Mouse (Mus musculus): Measurements from ENCODE around the gene H2al1j. TPM values are rescaled to one million over a fixed set of nuclear protein-coding genes. Genes with fewer than 3 reads are reported as not detected.

H2al1j gene
- total and polyA plus RNA-seq, 3 experiments: not detected

GRCm38 (mm10) chrX:11345762-11346161 lies 18.1 kb downstream of the H2al1j start (continued):
- TF ChIP-seq USF1 (IDR thresholded peaks at IDR 0.05; ENCODE audit: low read depth, low read length): no peak
- TF ChIP-seq ZNF384 (IDR thresholded peaks at IDR 0.05; ENCODE audit: low read depth, low read length): no peak
- no peak for TF ChIP-seq GATA1 (IDR thresholded peaks at IDR 0.05; ENCODE audit: low read depth, low read length)

GRCm38 (mm10) chrX:11346756-11347155 lies 19.1 kb downstream of the H2al1j start:
- TF ChIP-seq HCFC1 (IDR thresholded peaks at IDR 0.05; ENCODE audit: low read depth, low read length) (no peak), UBTF (IDR thresholded peaks at IDR 0.05; ENCODE audit: borderline replicate concordance, insufficient read depth, low read depth, low read length) (no peak), ELF1 (IDR thresholded peaks at IDR 0.05; ENCODE audit: low read depth, low read length) (no peak), ZMIZ1 (IDR thresholded peaks at IDR 0.05; ENCODE audit: low read depth, low read length) (no peak), MYB (IDR thresholded peaks at IDR 0.05; ENCODE audit: low read depth, low read length) (no peak), GATA1 (IDR thresholded peaks at IDR 0.05; ENCODE audit: low read depth, low read length) (no peak), POLR2AphosphoS5 (IDR thresholded peaks at IDR 0.05; ENCODE audit: borderline replicate concordance, low read depth, low read length) (no peak), ZNF384 (IDR thresholded peaks at IDR 0.05; ENCODE audit: low read depth, low read length) (no peak), MYC (IDR thresholded peaks at IDR 0.05; ENCODE audit: low read depth, low read length) (no peak), RAD21 (IDR thresholded peaks at IDR 0.05; ENCODE audit: low read depth, low read length) (no peak), POLR2AphosphoS2 (IDR thresholded peaks at IDR 0.05; ENCODE audit: low read length) (no peak), ZC3H11A (IDR thresholded peaks at IDR 0.05; ENCODE audit: low read depth, low read length) (no peak), JUND (IDR thresholded peaks at IDR 0.05; ENCODE audit: low read depth, low read length) (no peak), ZKSCAN1 (IDR thresholded peaks at IDR 0.05; ENCODE audit: low read depth, low read length) (no peak), RCOR1 (IDR thresholded peaks at IDR 0.05; ENCODE audit: low read depth, low read length) (no peak), CHD1 (IDR thresholded peaks at IDR 0.05; ENCODE audit: low read depth, low read length) (no peak), MEF2A (IDR thresholded peaks at IDR 0.05; ENCODE audit: extremely low read depth, insufficient replicate concordance, low read depth, low read length, poor library complexity, severe bottlenecking) (no peak), E2F4 (IDR thresholded peaks at IDR 0.05; ENCODE audit: borderline replicate concordance, low read depth, low read length) (no peak)

More at GRCm38 (mm10) chrX:11346756-11347155, 19.1 kb downstream of the H2al1j start:
- no peak for DNase-seq (ENCODE audit: low read depth, low spot score)
- H3K79me2 ChIP-seq (ENCODE audit: control insufficient read depth, insufficient read depth, low read length, poor library complexity): no peaks in the 10 kb centered on the region
- H3K9me3 ChIP-seq (replicated peaks; ENCODE audit: insufficient read depth, low read length): no peaks in the 10 kb centered on the region
- H3K27ac ChIP-seq (ENCODE audit: control insufficient read depth, low read depth, low read length): no peak overlapping the region
- H3K27me3 ChIP-seq (ENCODE audit: control insufficient read depth in 1 of 2, insufficient read depth in 2 of 2, low read length in 2 of 2): no peaks in the 10 kb centered on the region
- no peaks in the 10 kb centered on the region for H3K4me1 ChIP-seq (ENCODE audit: control insufficient read depth in 1 of 2, insufficient read depth in 2 of 2, low read length in 2 of 2)
- no peak overlapping the region for H3K9ac ChIP-seq (ENCODE audit: control insufficient read depth, low read depth, low read length, poor library complexity, severe bottlenecking)
- H3K4me3 ChIP-seq (ENCODE audit: control insufficient read depth in 1 of 2, insufficient read depth in 1 of 2, low read depth in 2 of 2, low read length in 2 of 2): no peak overlapping the region
- H3K36me3 ChIP-seq (ENCODE audit: control insufficient read depth in 1 of 2, insufficient read depth in 2 of 2, low read length in 2 of 2): no peaks in the 10 kb centered on the region
